Mouse (Mus musculus): ENCODE results near the gene Ccl28. TPM values are rescaled to one million over a fixed set of nuclear protein-coding genes. Genes with fewer than 3 reads are reported as not detected.

Gene Ccl28
- polyA plus RNA-seq (2017; shearing (Covaris generic)) = not detected

GRCm38 (mm10) chr13:119623634-119624033, at the start of gene Ccl28:
Gene Ccl28, plus strand, starts transcription at chr13:119623819.

GRCm38 (mm10) chr13:119690039-119690728, 66.6 kb downstream of the Ccl28 start, which contains the start of gene Hmgcs1:
Gene Hmgcs1, plus strand, starts transcription at chr13:119690379.

Other genes with a start within 250 kb of the Ccl28 start
- 11.3 TPM for gene Paip1, start 195.2 kb upstream of the Ccl28 start, polyA plus RNA-seq (2017; shearing (Covaris generic))
- gene 4833420G17Rik, start 161.1 kb upstream of the Ccl28 start, polyA plus RNA-seq (2017; shearing (Covaris generic)) = 84.3 TPM
- 1.8 TPM for gene Tmem267, start 135.8 kb upstream of the Ccl28 start, polyA plus RNA-seq (2017; shearing (Covaris generic))
- 0.56 TPM for gene 3110070M22Rik, start 135.4 kb upstream of the Ccl28 start, polyA plus RNA-seq (2017; shearing (Covaris generic))
- 86.2 TPM for gene Hmgcs1, start 66.6 kb downstream of the Ccl28 start, polyA plus RNA-seq (2017; shearing (Covaris generic))
- gene Nim1k, start 132.1 kb downstream of the Ccl28 start, polyA plus RNA-seq (2017; shearing (Covaris generic)) = 0.07 TPM
- gene Zfp131, start 167.1 kb downstream of the Ccl28 start, polyA plus RNA-seq (2017; shearing (Covaris generic)) = 64.9 TPM
- gene AF067063, start 206.4 kb downstream of the Ccl28 start, polyA plus RNA-seq (2017; shearing (Covaris generic)) = not detected
- gene D13Ertd608e, start 212.2 kb downstream of the Ccl28 start, polyA plus RNA-seq (2017; shearing (Covaris generic)) = not detected

Data from effector memory CD4-positive, alpha-beta T cell, adult 5 months (primary cell).